Comparison of ENCODE assay signal across 19 mouse cellular contexts in genomic region chr2:76806376-76806775, GRCm38 (mm10).
DNase-seq lines count a peak whose midpoint lies in the region; ATAC-seq and TF ChIP-seq lines count a peak whose summit lies in the region.
"Had no signal": no experiment of that assay in that cellular context is flagged by ENCODE, and none has a peak within 500 bp of the region (broad histone marks: within the 10 kb centered on the region; RNA-seq: fewer than 3 reads in every experiment).

No protein-coding gene starts in this region.

- peak overlapping the region; percentile 63 for H3K4me2 ChIP-seq in heart, embryonic 14.5 days (ENCODE audit: low read length)
- H3K4me2 ChIP-seq: embryonic facial prominence, embryonic 12.5 days; forebrain, embryonic 15.5 days; hindbrain, embryonic 12.5 days; liver, embryonic 15.5 days; midbrain, embryonic 12.5 days had no signal

- H3K27ac ChIP-seq in heart, adult 2 months: peak overlapping the region; percentile 85
- peak overlapping the region; percentile 94 to 98 for H3K27ac ChIP-seq in heart, embryonic 14.5 days (replicated peaks in 1 of 2; ENCODE audit: control insufficient read depth in 1 of 2, insufficient read depth in 1 of 2, low read depth in 2 of 2, low read length in 2 of 2)
- H3K27ac ChIP-seq: embryonic facial prominence, embryonic 12.5 days; forebrain, embryonic 15.5 days; hindbrain, embryonic 12.5 days; liver, embryonic 15.5 days; midbrain, embryonic 12.5 days had no signal

- 0 out of 2 replicates have a peak, but pooled peaks have one; percentile 14 for TF ChIP-seq POLR2A in heart, adult 2 months (IDR thresholded peaks at IDR 0.05; ENCODE audit: insufficient read depth, low read depth, low read length)
- TF ChIP-seq POLR2A in brain, embryonic 14.5 days (IDR thresholded peaks at IDR 0.05; ENCODE audit: borderline replicate concordance, extremely low read depth, insufficient read depth, insufficient read length, poor library complexity, severe bottlenecking): no peak

- H3K27me3 ChIP-seq in heart, adult 2 months (ENCODE audit: control insufficient read depth, insufficient read depth, low read length): no peaks in the 10 kb centered on the region
- H3K27me3 ChIP-seq in heart, embryonic 14.5 days (ENCODE audit: control insufficient read depth, insufficient read depth, low read length): no peaks in the 10 kb centered on the region
- H3K27me3 ChIP-seq: embryonic facial prominence, embryonic 12.5 days; forebrain, embryonic 15.5 days; hindbrain, embryonic 12.5 days; liver, embryonic 15.5 days; midbrain, embryonic 12.5 days had no signal

- TF ChIP-seq EP300 in heart, adult 2 months (IDR thresholded peaks at IDR 0.05; ENCODE audit: insufficient read depth, low read depth, low read length): no peak

- peaks cover 1% of the 10 kb centered on the region; the same call in 1 of the 2 replicates for H3K4me1 ChIP-seq in heart, adult 2 months (ENCODE audit: control insufficient read depth, insufficient read depth, low read length)
- peaks cover 10 to 13% of the 10 kb centered on the region in 2 experiments for H3K4me1 ChIP-seq in heart, embryonic 14.5 days (ENCODE audit: control insufficient read depth in 2 of 2, insufficient read depth in 2 of 2, low read length in 2 of 2)
- H3K4me1 ChIP-seq: embryonic facial prominence, embryonic 12.5 days; forebrain, embryonic 15.5 days; hindbrain, embryonic 12.5 days; liver, embryonic 15.5 days; midbrain, embryonic 12.5 days had no signal

- H3K9ac ChIP-seq in heart, adult 2 months (ENCODE audit: low read depth, low read length): no peak overlapping the region; the same call in 1 of the 2 replicates
- H3K9ac ChIP-seq in heart, embryonic 14.5 days (ENCODE audit: low read length): peak overlapping the region; percentile 81
- H3K9ac ChIP-seq: embryonic facial prominence, embryonic 12.5 days; forebrain, embryonic 15.5 days; hindbrain, embryonic 12.5 days; liver, embryonic 15.5 days; midbrain, embryonic 12.5 days had no signal

- WGBS in heart, adult 2 months: 35% methylated on average over 4 of the region's 4 CpGs
- WGBS in heart, embryonic 14.5 days: 15% methylated on average over 4 of the region's 4 CpGs

- H3K4me3 ChIP-seq in heart, adult 2 months: peak overlapping the region; percentile 38
- H3K4me3 ChIP-seq in heart, embryonic 14.5 days (ENCODE audit: control insufficient read depth in 1 of 2, insufficient read depth in 1 of 2, low read depth in 1 of 2, low read length in 2 of 2): peak overlapping the region; percentile 40 to 53
- H3K4me3 ChIP-seq: embryonic facial prominence, embryonic 12.5 days; forebrain, embryonic 15.5 days; hindbrain, embryonic 12.5 days; liver, embryonic 15.5 days; midbrain, embryonic 12.5 days had no signal

- H3K9me3 ChIP-seq in heart, embryonic 14.5 days (ENCODE audit: control insufficient read depth, low read length): no peaks in the 10 kb centered on the region
- H3K9me3 ChIP-seq: embryonic facial prominence, embryonic 12.5 days; forebrain, embryonic 15.5 days; hindbrain, embryonic 12.5 days; liver, embryonic 15.5 days; midbrain, embryonic 12.5 days had no signal

- intact Hi-C loops in heart, adult 2 months (cut with DNase I): no loop called here
- intact Hi-C loops in heart, postnatal 36 days (cut with DNase I): no loop called here

- peak; percentile 69 for ATAC-seq in heart, embryonic 14.5 days (ENCODE audit: insufficient number of reproducible peaks, insufficient read depth, low FRiP score, low read depth)
- no peak for ATAC-seq in megakaryocyte-erythroid progenitor cell, adult 5-6 weeks (replicated peaks; ENCODE audit: low FRiP score, low TSS enrichment, poor library complexity, severe bottlenecking)
- ATAC-seq: forebrain, embryonic 15.5 days; lung, postnatal 0 days had no signal

- no peak for DNase-seq in heart, adult 2 months
- DNase-seq in heart, postnatal 36 days: no peak
- peak; percentile 2 for DNase-seq in brain, embryonic 14.5 days (ENCODE audit: low read depth)
- DNase-seq in spleen, postnatal 4 days (ENCODE audit: low spot score in 2 of 2): no peak
- no peak for DNase-seq in natural killer cell, adult 2 months (ENCODE audit: low spot score in 2 of 2)
- DNase-seq: B cell, adult 2 months; cerebellum, adult 9-10 months; kidney, adult 2 months; kidney, postnatal 25 days; right cerebral cortex, postnatal 14 days; thymus, adult 2 months had no signal

- no peak for TF ChIP-seq CTCF in heart, adult 2 months (IDR thresholded peaks at IDR 0.05)
- no peak for TF ChIP-seq CTCF in brain, embryonic 14.5 days (IDR thresholded peaks at IDR 0.05; ENCODE audit: borderline replicate concordance, extremely low read depth, insufficient read depth, insufficient read length)

- peaks cover 45% of the 10 kb centered on the region for H3K36me3 ChIP-seq in heart, adult 2 months (ENCODE audit: control insufficient read depth, insufficient read depth, low read length)
- peaks cover 78% of the 10 kb centered on the region for H3K36me3 ChIP-seq in heart, embryonic 14.5 days (ENCODE audit: control insufficient read depth, insufficient read depth, low read length)
- H3K36me3 ChIP-seq: embryonic facial prominence, embryonic 12.5 days; forebrain, embryonic 15.5 days; hindbrain, embryonic 12.5 days; liver, embryonic 15.5 days; midbrain, embryonic 12.5 days had no signal

- H3K79me2 ChIP-seq in heart, adult 2 months (replicated peaks; ENCODE audit: control insufficient read depth, insufficient read depth, low read length): no peaks in the 10 kb centered on the region
